Mouse (Mus musculus): ENCODE results near the gene Prdm2. TPM values are rescaled to one million over a fixed set of nuclear protein-coding genes. Genes with fewer than 3 reads are reported as not detected.

The Prdm2 gene
- total RNA-seq, 1 experiment, result 11.0 TPM

DNA sequence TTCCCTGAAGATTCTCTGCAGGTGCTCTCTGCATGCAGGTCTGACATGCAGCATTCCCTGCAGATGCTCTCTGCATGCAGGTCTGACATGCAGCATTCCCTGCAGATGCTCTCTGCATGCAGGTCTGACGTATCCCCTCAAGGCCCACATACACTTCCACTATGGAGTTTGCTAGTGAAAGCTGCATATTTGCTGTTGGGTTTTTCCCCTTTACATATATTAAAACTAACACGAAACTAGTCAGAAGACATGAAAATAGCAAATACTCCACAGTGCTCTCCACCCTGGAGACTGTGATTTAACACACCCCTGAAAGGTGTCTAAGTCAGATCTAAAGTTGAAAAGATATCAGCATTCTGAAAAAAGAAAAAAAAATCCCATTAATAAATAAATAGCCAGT is 2.8 kb downstream of the Prdm2 start:
- peaks cover 0 to 9% of the 10 kb centered on the region in 2 experiments; a peak in 3 of 4 replicates for H3K4me1 ChIP-seq (ENCODE audit: control insufficient read depth in 2 of 2, insufficient read depth in 2 of 2, low read length in 2 of 2, poor library complexity in 1 of 2)
- DNase-seq (ENCODE audit: low read depth, low spot score), result no peak
- H3K27ac ChIP-seq (ENCODE audit: insufficient read depth, low read depth, low read length, poor library complexity, severe bottlenecking), result no peak overlapping the region
- in situ Hi-C loops (cut with MboI; ENCODE audit: low sequenced_read_pairs in 2 of 2, unreplicated experiment in 2 of 2), result no loop called here
- no peak overlapping the region for H3K4me3 ChIP-seq (ENCODE audit: insufficient read depth in 1 of 2, low read depth in 1 of 2, low read length in 2 of 2, poor library complexity in 1 of 2, severe bottlenecking in 1 of 2)
- no peak overlapping the region for H3K9ac ChIP-seq (ENCODE audit: insufficient read depth, low read depth, low read length, poor library complexity, severe bottlenecking)
- H3K36me3 ChIP-seq (ENCODE audit: control insufficient read depth, insufficient read depth, low read length, poor library complexity, severe bottlenecking), result no peaks in the 10 kb centered on the region; the same call in 1 of the 2 replicates
- TF ChIP-seq CHD2 (IDR thresholded peaks at IDR 0.05; ENCODE audit: low read depth, low read length), result no peak
- no peak for TF ChIP-seq ZNF384 (IDR thresholded peaks at IDR 0.05; ENCODE audit: low read depth, low read length)
- TF ChIP-seq MAFK (IDR thresholded peaks at IDR 0.05; ENCODE audit: insufficient read depth, low read depth, low read length), result no peak
- no peak for TF ChIP-seq HCFC1 (IDR thresholded peaks at IDR 0.05; ENCODE audit: borderline replicate concordance, insufficient read depth, low read length)
- no peak for TF ChIP-seq ZC3H11A (IDR thresholded peaks at IDR 0.05; ENCODE audit: borderline replicate concordance, low read depth, low read length)
- H3K9me3 ChIP-seq (ENCODE audit: control insufficient read depth, insufficient read depth, low read depth, low read length), result no peaks in the 10 kb centered on the region

DNA sequence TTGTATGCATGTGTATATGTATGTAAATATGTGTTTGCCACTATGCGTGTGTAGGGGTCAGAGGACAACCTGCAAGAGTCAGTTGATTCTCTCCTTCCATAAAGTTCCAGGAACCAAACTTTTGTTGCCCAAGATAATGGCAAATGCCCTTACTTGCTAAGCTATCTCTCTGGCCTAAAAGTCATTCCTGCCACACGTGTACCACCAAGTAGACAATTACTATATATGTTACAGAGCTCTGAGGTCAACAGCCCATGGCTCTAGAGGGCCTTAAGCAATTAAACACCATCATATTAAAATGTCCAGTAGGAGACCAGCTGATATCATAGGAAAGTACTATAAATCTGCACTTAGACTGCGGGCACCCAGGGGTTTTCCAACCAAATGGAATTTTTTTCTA is 10.1 kb downstream of the Prdm2 start:
- Histone ChIP-seq H3K4me1 (ENCODE audit: control insufficient read depth in 2 of 2, insufficient read depth in 2 of 2, low read length in 2 of 2, poor library complexity in 1 of 2) (no peaks in the 10 kb centered on the region), H3K9ac (ENCODE audit: insufficient read depth, low read depth, low read length, poor library complexity, severe bottlenecking) (no peak overlapping the region), H3K36me3 (ENCODE audit: control insufficient read depth, insufficient read depth, low read length, poor library complexity, severe bottlenecking) (no peaks in the 10 kb centered on the region; the same call in 1 of the 2 replicates), H3K27ac (ENCODE audit: insufficient read depth, low read depth, low read length, poor library complexity, severe bottlenecking) (no peak overlapping the region), H3K4me3 (ENCODE audit: insufficient read depth in 1 of 2, low read depth in 1 of 2, low read length in 2 of 2, poor library complexity in 1 of 2, severe bottlenecking in 1 of 2) (no peak overlapping the region), H3K9me3 (ENCODE audit: control insufficient read depth, insufficient read depth, low read depth, low read length) (no peaks in the 10 kb centered on the region)
- no peak for DNase-seq (ENCODE audit: low read depth, low spot score)
- no peak for TF ChIP-seq ZNF384 (IDR thresholded peaks at IDR 0.05; ENCODE audit: low read depth, low read length)
- no peak for TF ChIP-seq CHD2 (IDR thresholded peaks at IDR 0.05; ENCODE audit: low read depth, low read length)
- TF ChIP-seq ZC3H11A (IDR thresholded peaks at IDR 0.05; ENCODE audit: borderline replicate concordance, low read depth, low read length), result no peak
- TF ChIP-seq HCFC1 (IDR thresholded peaks at IDR 0.05; ENCODE audit: borderline replicate concordance, insufficient read depth, low read length), result no peak
- TF ChIP-seq MAFK (IDR thresholded peaks at IDR 0.05; ENCODE audit: insufficient read depth, low read depth, low read length), result no peak
- in situ Hi-C loops (cut with MboI; ENCODE audit: low sequenced_read_pairs in 2 of 2, unreplicated experiment in 2 of 2), result no loop called here

DNA sequence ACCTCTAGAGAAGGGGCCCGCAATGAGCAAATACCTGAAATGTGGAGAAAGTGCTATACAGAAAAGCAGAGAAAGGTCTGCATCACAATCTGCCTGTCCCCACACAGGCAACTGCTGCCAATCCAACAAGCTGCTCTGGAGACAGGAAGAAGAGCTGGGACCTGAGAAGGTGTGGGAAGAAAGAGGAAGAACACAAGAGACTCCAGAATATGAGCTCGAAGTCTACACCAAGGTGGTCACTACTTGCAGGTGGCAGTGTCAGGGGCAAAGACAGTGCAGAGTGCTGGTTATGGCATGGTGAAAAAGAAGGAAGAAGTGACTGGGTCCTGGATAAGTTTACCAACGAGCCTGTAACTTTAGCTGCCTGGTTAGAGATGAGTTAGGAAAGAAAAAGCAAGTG is 14.4 kb downstream of the Prdm2 start:
- Histone ChIP-seq H3K4me1 (ENCODE audit: control insufficient read depth in 2 of 2, insufficient read depth in 2 of 2, low read length in 2 of 2, poor library complexity in 1 of 2) (no peaks in the 10 kb centered on the region), H3K9ac (ENCODE audit: insufficient read depth, low read depth, low read length, poor library complexity, severe bottlenecking) (no peak overlapping the region), H3K9me3 (ENCODE audit: control insufficient read depth, insufficient read depth, low read depth, low read length) (no peaks in the 10 kb centered on the region), H3K27ac (ENCODE audit: insufficient read depth, low read depth, low read length, poor library complexity, severe bottlenecking) (no peak overlapping the region), H3K36me3 (ENCODE audit: control insufficient read depth, insufficient read depth, low read length, poor library complexity, severe bottlenecking) (no peaks in the 10 kb centered on the region; the same call in 1 of the 2 replicates), H3K4me3 (ENCODE audit: insufficient read depth in 1 of 2, low read depth in 1 of 2, low read length in 2 of 2, poor library complexity in 1 of 2, severe bottlenecking in 1 of 2) (no peak overlapping the region)
- in situ Hi-C loops (cut with MboI; ENCODE audit: low sequenced_read_pairs in 2 of 2, unreplicated experiment in 2 of 2), result no loop called here
- TF ChIP-seq ZC3H11A (IDR thresholded peaks at IDR 0.05; ENCODE audit: borderline replicate concordance, low read depth, low read length) (no peak), CHD2 (IDR thresholded peaks at IDR 0.05; ENCODE audit: low read depth, low read length) (no peak), HCFC1 (IDR thresholded peaks at IDR 0.05; ENCODE audit: borderline replicate concordance, insufficient read depth, low read length) (no peak), MAFK (IDR thresholded peaks at IDR 0.05; ENCODE audit: insufficient read depth, low read depth, low read length) (no peak), ZNF384 (IDR thresholded peaks at IDR 0.05; ENCODE audit: low read depth, low read length) (no peak)
- no peak for DNase-seq (ENCODE audit: low read depth, low spot score)

DNA sequence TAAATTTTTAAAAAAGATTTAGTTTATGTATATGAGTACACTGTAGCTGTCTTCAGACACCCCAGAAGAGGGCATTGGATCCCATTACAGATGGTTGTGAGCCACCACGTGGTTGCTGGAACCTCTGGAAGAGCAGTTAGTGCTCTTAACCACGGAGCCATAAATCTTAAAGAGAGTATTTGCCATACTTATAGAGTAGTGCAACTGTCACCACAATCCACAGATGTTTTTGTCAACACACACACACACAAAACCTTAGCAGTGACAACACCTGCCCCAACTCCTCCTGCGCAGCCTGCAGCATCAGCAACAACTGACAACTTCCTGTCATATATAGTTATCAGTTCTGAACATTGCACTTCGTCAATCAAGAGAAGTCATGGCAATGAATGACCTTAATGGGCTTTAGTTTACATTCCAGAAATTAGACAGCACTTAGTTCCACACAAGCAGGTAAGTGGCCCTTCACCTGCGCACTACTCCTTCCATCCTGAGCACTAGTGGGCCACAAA is 14.9 kb downstream of the Prdm2 start:
- Histone ChIP-seq H3K27ac (ENCODE audit: insufficient read depth, low read depth, low read length, poor library complexity, severe bottlenecking) (no peak overlapping the region), H3K9me3 (ENCODE audit: control insufficient read depth, insufficient read depth, low read depth, low read length) (no peaks in the 10 kb centered on the region), H3K36me3 (ENCODE audit: control insufficient read depth, insufficient read depth, low read length, poor library complexity, severe bottlenecking) (no peaks in the 10 kb centered on the region), H3K9ac (ENCODE audit: insufficient read depth, low read depth, low read length, poor library complexity, severe bottlenecking) (no peak overlapping the region), H3K4me1 (ENCODE audit: control insufficient read depth in 2 of 2, insufficient read depth in 2 of 2, low read length in 2 of 2, poor library complexity in 1 of 2) (no peaks in the 10 kb centered on the region), H3K4me3 (ENCODE audit: insufficient read depth in 1 of 2, low read depth in 1 of 2, low read length in 2 of 2, poor library complexity in 1 of 2, severe bottlenecking in 1 of 2) (no peak overlapping the region)
- no peak for DNase-seq (ENCODE audit: low read depth, low spot score)
- TF ChIP-seq HCFC1 (IDR thresholded peaks at IDR 0.05; ENCODE audit: borderline replicate concordance, insufficient read depth, low read length), result no peak
- in situ Hi-C loops (cut with MboI; ENCODE audit: low sequenced_read_pairs in 2 of 2, unreplicated experiment in 2 of 2), result no loop called here

DNA sequence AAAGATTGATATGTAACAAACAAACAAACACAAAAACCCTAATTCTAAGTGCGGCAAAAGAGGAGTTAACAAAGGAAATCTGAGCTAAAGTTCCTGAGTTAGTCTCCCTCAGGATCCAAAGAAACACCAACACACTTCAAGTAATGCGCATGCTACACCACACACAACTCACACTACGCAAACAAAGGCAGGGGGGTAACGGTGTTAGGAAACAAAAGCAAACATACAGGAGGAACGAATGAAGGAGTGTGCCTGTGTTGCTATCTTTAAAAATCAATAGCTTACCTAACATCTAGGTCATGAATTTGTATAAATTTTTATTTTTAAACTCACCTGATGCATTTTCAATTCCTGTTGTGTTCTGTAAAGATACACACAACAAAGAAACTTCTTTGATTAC is 18.5 kb downstream of the Prdm2 start:
- no peaks in the 10 kb centered on the region for H3K36me3 ChIP-seq (ENCODE audit: control insufficient read depth, insufficient read depth, low read length, poor library complexity, severe bottlenecking)
- no peak overlapping the region for H3K9ac ChIP-seq (ENCODE audit: insufficient read depth, low read depth, low read length, poor library complexity, severe bottlenecking)
- H3K4me1 ChIP-seq (ENCODE audit: control insufficient read depth in 2 of 2, insufficient read depth in 2 of 2, low read length in 2 of 2, poor library complexity in 1 of 2), result 0 out of 4 replicates have a peak, but pooled peaks cover 0 to 2% of the 10 kb centered on the region in 2 experiments
- in situ Hi-C loops (cut with MboI; ENCODE audit: low sequenced_read_pairs in 2 of 2, unreplicated experiment in 2 of 2), result no loop called here
- H3K9me3 ChIP-seq (ENCODE audit: control insufficient read depth, insufficient read depth, low read depth, low read length), result no peaks in the 10 kb centered on the region
- no peak overlapping the region for H3K4me3 ChIP-seq (ENCODE audit: insufficient read depth in 1 of 2, low read depth in 1 of 2, low read length in 2 of 2, poor library complexity in 1 of 2, severe bottlenecking in 1 of 2)
- DNase-seq (ENCODE audit: low read depth, low spot score), result no peak
- H3K27ac ChIP-seq (ENCODE audit: insufficient read depth, low read depth, low read length, poor library complexity, severe bottlenecking), result no peak overlapping the region
- TF ChIP-seq ZNF384 (IDR thresholded peaks at IDR 0.05; ENCODE audit: low read depth, low read length) (no peak), HCFC1 (IDR thresholded peaks at IDR 0.05; ENCODE audit: borderline replicate concordance, insufficient read depth, low read length) (no peak), MAFK (IDR thresholded peaks at IDR 0.05; ENCODE audit: insufficient read depth, low read depth, low read length) (no peak)
